Mouse (Mus musculus): ENCODE measurements around the gene Ccndbp1. TPM values are rescaled to one million over a fixed set of nuclear protein-coding genes. Genes with fewer than 3 reads are reported as not detected.

The Ccndbp1 gene
- polyA plus RNA-seq, 1 experiment from 2014 or later = 80.9 TPM

GRCm38 (mm10) chr2:121041098-121041497 lies 32.9 kb downstream of the Ccndbp1 start:
- 55% methylated on average over 5 of the region's 5 CpGs for WGBS
- no peaks in the 10 kb centered on the region for H3K36me3 ChIP-seq

DNA sequence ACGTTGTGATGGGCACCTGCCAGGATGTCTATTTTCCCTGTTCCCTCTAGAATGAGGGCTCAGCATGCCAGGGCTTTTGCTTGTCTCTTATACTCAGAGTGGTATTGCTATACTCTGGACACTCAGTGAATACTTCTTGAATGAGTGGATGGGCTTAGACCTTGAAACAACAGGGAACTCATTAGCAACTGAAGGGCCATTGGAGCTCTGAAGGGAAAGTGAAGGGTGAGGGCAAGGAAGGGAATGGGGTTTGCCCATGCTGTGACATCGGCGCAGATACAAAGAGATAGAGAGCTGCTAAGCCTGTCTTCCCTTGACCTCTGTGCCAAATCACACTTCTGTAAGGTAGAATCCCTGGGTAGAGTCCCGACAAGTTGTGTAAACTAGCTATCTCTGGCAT lies 37.5 kb downstream of the Ccndbp1 start:
- Histone ChIP-seq H3K27ac (replicated peaks) (no peak overlapping the region), H3K9me3 (no peaks in the 10 kb centered on the region), H3K4me2 (replicated peaks) (no peak overlapping the region), H3K4me1 (no peaks in the 10 kb centered on the region), H3K27me3 (no peaks in the 10 kb centered on the region), H3K4me3 (no peak overlapping the region), H3K9ac (replicated peaks) (no peak overlapping the region), H3K36me3 (no peaks in the 10 kb centered on the region)
- 68% methylated on average over 4 of the region's 4 CpGs for WGBS
- ATAC-seq (replicated peaks) = no peak

More at GRCm38 (mm10) chr2:121041098-121041497, 32.9 kb downstream of the Ccndbp1 start:
- Histone ChIP-seq H3K9me3 (no peaks in the 10 kb centered on the region), H3K4me1 (no peaks in the 10 kb centered on the region), H3K9ac (replicated peaks) (no peak overlapping the region), H3K4me3 (no peak overlapping the region), H3K4me2 (replicated peaks) (no peak overlapping the region), H3K27ac (replicated peaks) (no peak overlapping the region), H3K27me3 (no peaks in the 10 kb centered on the region)
- ATAC-seq (replicated peaks) = no peak

- Histone ChIP-seq H3K27ac (replicated peaks) (no peak overlapping the region), H3K27me3 (no peaks in the 10 kb centered on the region), H3K4me1 (no peaks in the 10 kb centered on the region), H3K4me2 (replicated peaks) (no peak overlapping the region), H3K9me3 (no peaks in the 10 kb centered on the region), H3K36me3 (no peaks in the 10 kb centered on the region), H3K4me3 (no peak overlapping the region), H3K9ac (replicated peaks) (no peak overlapping the region)
- ATAC-seq (replicated peaks) = no peak
- 91% methylated on average over 5 of the region's 5 CpGs for WGBS
Observed at GRCm38 (mm10) chr2:121052176-121052575, 44.0 kb downstream of the Ccndbp1 start.

DNA sequence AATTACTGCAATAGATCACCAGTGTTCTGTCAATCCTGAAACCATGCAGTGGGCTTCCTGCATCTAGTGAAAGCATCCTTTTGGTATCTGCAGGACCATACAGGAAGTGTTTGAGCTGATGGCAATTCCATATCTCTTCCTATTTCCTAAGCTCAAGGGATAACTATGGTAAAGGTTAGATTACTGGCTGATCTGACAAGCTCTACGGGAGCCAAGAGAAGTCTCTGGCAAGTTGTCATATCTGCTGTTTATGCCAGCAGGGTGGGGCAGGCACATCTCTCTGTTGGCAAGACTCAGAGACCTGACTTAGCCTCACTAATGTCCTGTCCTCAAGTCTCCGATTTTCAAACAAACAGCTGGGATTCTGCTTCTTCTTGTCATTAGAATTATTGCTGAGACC lies 45.9 kb downstream of the Ccndbp1 start:
- Histone ChIP-seq H3K4me1 (no peaks in the 10 kb centered on the region), H3K4me2 (replicated peaks) (no peak overlapping the region), H3K9me3 (no peaks in the 10 kb centered on the region), H3K27me3 (no peaks in the 10 kb centered on the region), H3K36me3 (no peaks in the 10 kb centered on the region), H3K4me3 (no peak overlapping the region), H3K27ac (replicated peaks) (no peak overlapping the region), H3K9ac (replicated peaks) (no peak overlapping the region)
- ATAC-seq (replicated peaks) = no peak
- 88% methylated on average over 2 of the region's 2 CpGs for WGBS

GRCm38 (mm10) chr2:121055915-121056314 lies 47.7 kb downstream of the Ccndbp1 start:
- H3K4me1 ChIP-seq = no peaks in the 10 kb centered on the region
- no peaks in the 10 kb centered on the region for H3K27me3 ChIP-seq
- H3K9ac ChIP-seq (replicated peaks) = no peak overlapping the region
- H3K4me2 ChIP-seq (replicated peaks) = no peak overlapping the region
- no peaks in the 10 kb centered on the region for H3K36me3 ChIP-seq
- ATAC-seq (replicated peaks) = no peak
- H3K27ac ChIP-seq (replicated peaks) = no peak overlapping the region
- WGBS = 88% methylated on average over 6 of the region's 6 CpGs
- no peak overlapping the region for H3K4me3 ChIP-seq
- H3K9me3 ChIP-seq = no peaks in the 10 kb centered on the region

DNA sequence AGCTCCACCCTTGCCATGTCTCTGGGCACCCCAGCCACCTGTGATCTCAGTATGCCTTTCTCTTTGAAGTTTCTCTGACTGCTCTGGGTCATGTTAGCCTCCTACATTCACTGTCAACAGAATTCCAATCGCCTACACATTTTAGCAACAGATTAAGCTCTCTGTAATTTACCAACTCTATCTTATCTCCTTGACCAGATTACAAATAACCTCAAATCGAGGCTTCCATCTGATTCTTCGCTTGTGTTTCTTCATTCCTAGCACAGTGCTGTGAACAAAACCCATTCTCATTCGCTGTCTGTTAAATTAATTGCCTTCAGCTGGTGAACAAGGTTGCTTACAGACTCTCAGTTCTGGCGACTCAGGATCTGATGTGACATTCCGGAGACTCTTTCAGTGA lies 49.8 kb downstream of the Ccndbp1 start:
- Histone ChIP-seq H3K9ac (replicated peaks) (no peak overlapping the region), H3K36me3 (no peaks in the 10 kb centered on the region), H3K4me3 (no peak overlapping the region), H3K9me3 (no peaks in the 10 kb centered on the region), H3K27me3 (no peaks in the 10 kb centered on the region), H3K4me2 (replicated peaks) (no peak overlapping the region), H3K27ac (replicated peaks) (no peak overlapping the region), H3K4me1 (no peaks in the 10 kb centered on the region)
- no peak for ATAC-seq (replicated peaks)
- 75% methylated on average over 6 of the region's 6 CpGs for WGBS

DNA sequence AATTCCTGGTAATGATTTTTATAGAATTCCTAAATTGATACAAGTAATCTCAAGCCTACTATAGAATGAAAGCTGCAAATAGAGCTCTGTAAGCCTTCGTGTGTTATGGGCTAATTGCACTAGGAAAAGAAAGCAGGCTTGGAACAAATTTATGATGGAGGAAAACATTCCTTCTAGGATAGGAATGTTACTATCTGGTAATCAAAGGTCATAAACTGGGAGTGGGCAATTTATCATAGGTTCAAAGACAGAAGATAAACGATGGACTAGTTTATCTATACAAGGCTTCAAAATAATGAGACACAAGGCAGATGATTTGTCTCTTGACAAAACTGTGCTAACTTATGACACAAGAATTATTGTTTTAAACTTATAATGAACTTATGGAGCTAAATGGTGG lies 53.1 kb downstream of the Ccndbp1 start:
- no peaks in the 10 kb centered on the region for H3K9me3 ChIP-seq
- no peak overlapping the region for H3K4me2 ChIP-seq (replicated peaks)
- no peak for ATAC-seq (replicated peaks)
- no peaks in the 10 kb centered on the region for H3K27me3 ChIP-seq
- H3K4me3 ChIP-seq = no peak overlapping the region
- 89% methylated on average over 2 of the region's 2 CpGs for WGBS
- H3K9ac ChIP-seq (replicated peaks) = no peak overlapping the region
- no peaks in the 10 kb centered on the region for H3K36me3 ChIP-seq
- no peaks in the 10 kb centered on the region for H3K4me1 ChIP-seq
- H3K27ac ChIP-seq (replicated peaks) = no peak overlapping the region

Small RNAs within 50 kb of the gene (microRNA-seq; reads per million reads assigned to microRNA genes)
- gene Gm44325 = not detected

Other genes with a start within 250 kb of the Ccndbp1 start
- 5.8 and 7.4 TPM in 2 replicates for gene Cdan1, start 158.3 kb upstream of the Ccndbp1 start, polyA plus RNA-seq (2015; fragmentation: Nextera tagmentation; extraction: Ambion mirVana)
- gene Ttbk2, start 157.8 kb upstream of the Ccndbp1 start, polyA plus RNA-seq (2015; fragmentation: Nextera tagmentation; extraction: Ambion mirVana) = 12.2 and 13.1 TPM in 2 replicates
- gene Ubr1, start 37.7 kb upstream of the Ccndbp1 start, polyA plus RNA-seq (2015; fragmentation: Nextera tagmentation; extraction: Ambion mirVana) = 34.6 and 35.3 TPM in 2 replicates
- gene Tmem62, start 31.4 kb upstream of the Ccndbp1 start, polyA plus RNA-seq (2015; fragmentation: Nextera tagmentation; extraction: Ambion mirVana) = 7.9 and 8.1 TPM in 2 replicates
- 0.25 and 0.69 TPM in 2 replicates for gene Epb42, start 28.7 kb downstream of the Ccndbp1 start, polyA plus RNA-seq (2015; fragmentation: Nextera tagmentation; extraction: Ambion mirVana)
- gene Tgm5, start 77.4 kb downstream of the Ccndbp1 start, polyA plus RNA-seq (2015; fragmentation: Nextera tagmentation; extraction: Ambion mirVana) = not detected in 2 replicates
- gene Tgm7, start 101.4 kb downstream of the Ccndbp1 start, polyA plus RNA-seq (2015; fragmentation: Nextera tagmentation; extraction: Ambion mirVana) = not detected in 2 replicates
- 29.7 and 36.9 TPM in 2 replicates for gene Adal, start 132.0 kb downstream of the Ccndbp1 start, polyA plus RNA-seq (2015; fragmentation: Nextera tagmentation; extraction: Ambion mirVana)
- gene Lcmt2, start 132.2 kb downstream of the Ccndbp1 start, polyA plus RNA-seq (2015; fragmentation: Nextera tagmentation; extraction: Ambion mirVana) = 25.7 and 27.0 TPM in 2 replicates
- gene Tubgcp4, start 162.3 kb downstream of the Ccndbp1 start, polyA plus RNA-seq (2015; fragmentation: Nextera tagmentation; extraction: Ambion mirVana) = 63.3 and 70.2 TPM in 2 replicates
- 10.4 and 10.7 TPM in 2 replicates for gene Zscan29, start 162.7 kb downstream of the Ccndbp1 start, polyA plus RNA-seq (2015; fragmentation: Nextera tagmentation; extraction: Ambion mirVana)

Measured in forebrain, embryonic 15.5 days (tissue).